Mouse (Mus musculus) cerebellum, postnatal 25 days (tissue): ENCODE measurements at regions not wholly inside any gene's neighbourhood (a gene's known extent, or its start where the extent isn't known, plus 50 kb on each side); places are given as distances from the start of the nearest gene placed in this dataset.

Experiments used
- DNase-seq, 2 experiments: peaks; one replicate each; pipeline ENCODE4 v3.0.0; 2021; ENCODE audit warnings: mixed read lengths in 2 of 2

DNA sequence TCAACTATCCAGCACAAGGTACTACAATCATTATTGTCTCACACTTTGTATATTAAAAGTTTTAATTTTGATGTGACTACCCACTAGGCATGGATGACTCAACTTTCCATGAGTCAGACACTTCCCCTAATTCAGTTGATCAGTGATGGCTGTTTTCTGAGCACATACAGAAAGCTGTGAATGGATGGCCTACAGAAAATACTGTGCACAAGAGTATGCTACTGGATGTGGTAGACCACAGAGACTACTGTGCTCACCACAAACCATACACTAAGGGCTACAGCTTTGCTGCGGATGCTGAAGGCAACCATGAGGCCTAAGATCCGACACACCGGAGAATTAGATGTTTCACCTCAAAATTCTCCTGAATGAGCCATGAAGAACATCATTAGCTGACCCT lies 174.4 kb upstream of the March1 start:
- DNase-seq: no peak

DNA sequence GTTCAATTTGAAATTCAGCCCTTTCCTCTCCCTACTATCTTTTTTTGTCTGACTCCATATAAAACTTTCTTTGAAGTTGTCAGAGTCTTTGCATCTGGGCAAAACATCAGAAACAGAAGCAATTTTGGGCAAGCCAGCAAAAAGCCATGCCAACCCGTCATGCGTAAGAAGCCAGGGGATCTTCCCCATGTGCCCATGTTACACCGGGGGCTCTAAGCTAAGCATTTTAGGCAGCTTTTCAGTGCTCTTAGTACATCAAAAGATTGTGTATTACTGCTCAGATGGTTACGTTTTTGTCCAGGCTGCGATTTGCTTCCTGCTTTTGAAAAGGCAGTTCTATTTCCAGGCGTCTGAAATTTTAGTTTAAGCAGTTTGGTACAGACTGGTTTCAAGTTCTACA lies 196.8 kb upstream of the March1 start:
- DNase-seq: no peak

DNA sequence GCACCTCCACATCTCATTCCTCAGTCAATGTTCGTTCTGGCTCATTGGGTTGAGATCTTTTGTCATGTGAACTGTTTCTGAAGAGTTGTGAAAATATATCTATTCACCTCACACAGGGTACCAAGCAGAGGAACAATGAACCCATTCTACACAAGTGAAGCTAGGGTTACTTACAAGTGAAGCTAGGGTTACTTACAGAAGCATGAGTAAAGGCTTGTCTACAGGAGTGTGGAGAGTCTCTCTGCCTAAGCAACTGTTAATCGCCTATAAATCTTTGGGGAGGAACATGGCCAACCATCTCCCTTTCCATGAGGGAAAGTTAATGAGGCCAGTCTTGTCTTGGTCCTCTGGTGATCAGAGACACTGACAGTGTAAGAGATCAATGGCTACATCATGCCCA lies 199.8 kb upstream of the March1 start:
- no peak for DNase-seq

- peak in 1 of 2 experiments; percentile 8 for DNase-seq
Observed at GRCm38 (mm10) chr8:65414201-65414600, 203.5 kb upstream of the March1 start.

DNA sequence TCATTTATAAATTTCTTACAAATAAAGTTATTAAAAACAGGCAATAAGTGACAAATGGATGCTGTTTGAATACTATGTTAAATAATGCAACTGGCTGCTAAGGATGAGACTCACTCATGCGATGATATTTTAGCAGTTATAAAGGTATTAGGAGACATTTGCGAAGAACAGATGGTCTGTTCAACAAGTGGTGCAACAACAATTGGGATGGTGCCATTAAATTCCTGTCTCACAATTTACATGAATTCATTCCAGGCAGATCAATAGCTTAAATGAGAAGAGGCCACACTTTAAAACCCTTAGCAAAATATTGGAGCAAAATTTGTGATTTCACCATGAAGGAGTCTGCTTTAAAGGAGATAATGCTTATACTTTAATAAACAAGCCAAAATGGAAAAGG lies 205.4 kb upstream of the March1 start:
- DNase-seq: peak; percentile 13 to 51

DNA sequence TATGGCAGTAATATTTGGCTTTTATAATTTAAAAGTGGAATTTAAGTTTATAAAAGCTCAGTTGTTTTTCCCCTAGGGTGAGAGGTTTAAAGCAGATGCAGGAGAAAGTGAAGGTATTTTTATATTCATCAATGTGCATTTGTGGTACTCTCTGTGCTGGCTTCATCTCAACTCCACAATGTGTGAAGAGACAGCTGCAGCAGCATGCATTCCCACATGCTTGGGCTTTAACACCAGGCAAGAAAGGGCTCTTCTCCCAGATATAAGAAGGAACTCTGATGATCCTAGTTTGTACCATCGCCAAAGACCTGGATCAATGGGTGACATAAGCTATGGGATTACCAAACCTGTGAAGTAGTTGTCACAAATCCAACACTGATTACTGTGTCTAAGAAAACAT lies 221.9 kb upstream of the March1 start:
- DNase-seq: no peak

- DNase-seq: no peak
Observed at GRCm38 (mm10) chr8:65355990-65356389, 226.6 kb upstream of the BC030870 start.

DNA sequence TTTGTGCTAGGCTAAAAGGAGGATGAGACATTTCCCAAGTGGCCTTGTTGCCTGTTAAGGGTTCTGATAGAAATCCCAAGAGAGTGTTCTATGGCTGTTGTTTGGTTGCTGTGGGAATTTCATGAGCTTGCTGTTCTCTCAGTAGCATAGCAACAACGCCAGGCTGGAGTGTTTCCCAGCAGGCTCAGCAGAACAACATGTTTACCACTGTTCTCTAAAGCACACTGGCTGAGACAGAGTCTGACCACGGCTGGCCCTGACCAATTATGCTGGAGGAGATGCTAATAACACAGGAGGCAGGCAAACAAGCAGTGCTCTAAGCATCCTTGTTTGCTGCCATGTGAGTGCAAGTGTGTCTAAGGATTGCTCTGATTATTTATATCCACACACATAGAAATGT lies 220.0 kb upstream of the BC030870 start:
- no peak for DNase-seq

GRCm38 (mm10) chr8:65331136-65331535 lies 201.8 kb upstream of the BC030870 start:
- DNase-seq: no peak

DNA sequence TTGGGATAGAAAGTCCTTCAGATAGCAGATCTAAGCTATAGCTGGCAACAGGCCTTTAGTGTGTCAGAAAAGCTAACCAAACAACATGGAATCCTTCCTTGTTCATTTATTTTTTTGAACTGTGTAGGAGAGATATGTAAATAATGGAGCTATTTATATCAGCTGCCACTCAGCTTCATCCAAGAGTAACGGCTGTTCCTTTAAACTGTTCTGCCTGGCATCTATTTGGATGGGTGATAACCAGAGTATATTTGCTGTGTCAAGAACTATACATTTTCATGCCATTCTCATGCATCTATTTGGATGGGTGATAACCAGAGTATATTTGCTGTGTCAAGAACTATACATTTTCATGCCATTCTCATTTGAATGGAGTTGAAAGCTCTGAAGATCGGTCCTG lies 159.3 kb upstream of the BC030870 start:
- no peak for DNase-seq

DNA sequence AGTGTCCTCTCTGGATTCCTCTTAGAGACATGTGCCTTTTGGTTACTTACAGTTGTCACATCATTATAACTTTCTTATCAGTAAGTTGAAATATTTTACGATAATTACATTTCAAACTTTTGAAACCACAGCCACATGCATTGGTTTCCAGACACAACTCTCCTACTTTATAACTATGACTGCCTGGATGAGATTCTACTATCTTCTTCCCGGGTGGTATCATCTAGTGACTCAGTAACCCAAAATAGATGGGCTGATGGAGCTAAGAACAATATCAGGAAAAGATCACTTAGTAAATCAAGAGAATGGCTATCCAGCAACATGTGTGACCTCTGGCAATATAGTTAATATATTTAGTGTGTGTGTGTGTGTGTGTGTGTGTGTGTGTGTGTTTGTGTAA lies 151.0 kb upstream of the BC030870 start:
- DNase-seq: no peak
